Mouse (Mus musculus): Measurements from ENCODE around the gene Plek.
"Not testable (repeated sequence)": the region's sequence is repeated elsewhere in the genome, so short reads cannot be mapped to it uniquely, and the experiment has no call there.

Gene Plek

GRCm38 (mm10) chr11:17051545-17052475 lies at the start of gene Plek, which contains the start of gene Cnrip1:
Gene Plek, minus strand, starts transcription at chr11:17052381.
Gene Cnrip1, plus strand, starts transcription at chr11:17051586.
- DNase-seq (ENCODE audit: low read depth), result peak; percentile 44

GRCm38 (mm10) chr11:17086106-17086505 lies 33.9 kb upstream of the Plek start:
- no peak for DNase-seq (ENCODE audit: low read depth)

GRCm38 (mm10) chr11:17083866-17084265 lies 31.7 kb upstream of the Plek start:
- DNase-seq (ENCODE audit: low read depth), result no peak

- DNase-seq (ENCODE audit: low read depth), result no peak
Measured at GRCm38 (mm10) chr11:17083455-17083854, 31.3 kb upstream of the Plek start.

- DNase-seq (ENCODE audit: low read depth), result peak; percentile 16
Measured at GRCm38 (mm10) chr11:17082953-17083352, 30.8 kb upstream of the Plek start.

GRCm38 (mm10) chr11:17082086-17082485 lies 29.9 kb upstream of the Plek start:
- no peak for DNase-seq (ENCODE audit: low read depth)

GRCm38 (mm10) chr11:17075656-17076055 lies 23.5 kb upstream of the Plek start:
- no peak for DNase-seq (ENCODE audit: low read depth)

- DNase-seq (ENCODE audit: low read depth), result not testable (repeated sequence)
Measured at GRCm38 (mm10) chr11:17069360-17069759, 17.2 kb upstream of the Plek start.

GRCm38 (mm10) chr11:17052476-17053049 lies 382 bp upstream of the Plek start:
- no peak for DNase-seq (ENCODE audit: low read depth)

GRCm38 (mm10) chr11:17045806-17046205 lies 6.4 kb downstream of the Plek start:
- DNase-seq (ENCODE audit: low read depth), result no peak

GRCm38 (mm10) chr11:17023984-17024383 lies 28.2 kb downstream of the Plek start:
- DNase-seq (ENCODE audit: low read depth), result no peak

- no peak for DNase-seq (ENCODE audit: low read depth)
Measured at GRCm38 (mm10) chr11:17023206-17023605, 29.0 kb downstream of the Plek start.

GRCm38 (mm10) chr11:17019328-17019727 lies 32.9 kb downstream of the Plek start:
- no peak for DNase-seq (ENCODE audit: low read depth)

- no peak for DNase-seq (ENCODE audit: low read depth)
Measured at GRCm38 (mm10) chr11:17012948-17013347, 39.2 kb downstream of the Plek start.

- peak; percentile 70 for DNase-seq (ENCODE audit: low read depth)
Measured at GRCm38 (mm10) chr11:17008498-17008941, 43.7 kb downstream of the Plek start.

GRCm38 (mm10) chr11:17007517-17008173 lies 44.5 kb downstream of the Plek start:
- no peak for DNase-seq (ENCODE audit: low read depth)

GRCm38 (mm10) chr11:17006526-17006925 lies 45.7 kb downstream of the Plek start:
- DNase-seq (ENCODE audit: low read depth), result not testable (repeated sequence)

- peak; percentile 60 for DNase-seq (ENCODE audit: low read depth)
Measured at GRCm38 (mm10) chr11:17004899-17005846, 47.0 kb downstream of the Plek start.

- no peak for DNase-seq (ENCODE audit: low read depth)
Measured at GRCm38 (mm10) chr11:17003757-17004156, 48.4 kb downstream of the Plek start.

GRCm38 (mm10) chr11:17002739-17003373 lies 49.3 kb downstream of the Plek start:
- DNase-seq (ENCODE audit: low read depth), result no peak
